Mouse (Mus musculus): ENCODE data around the gene Agk.
A peak's percentile ranks its signal among the peaks of the same experiment; 100 is the strongest.

DNA sequence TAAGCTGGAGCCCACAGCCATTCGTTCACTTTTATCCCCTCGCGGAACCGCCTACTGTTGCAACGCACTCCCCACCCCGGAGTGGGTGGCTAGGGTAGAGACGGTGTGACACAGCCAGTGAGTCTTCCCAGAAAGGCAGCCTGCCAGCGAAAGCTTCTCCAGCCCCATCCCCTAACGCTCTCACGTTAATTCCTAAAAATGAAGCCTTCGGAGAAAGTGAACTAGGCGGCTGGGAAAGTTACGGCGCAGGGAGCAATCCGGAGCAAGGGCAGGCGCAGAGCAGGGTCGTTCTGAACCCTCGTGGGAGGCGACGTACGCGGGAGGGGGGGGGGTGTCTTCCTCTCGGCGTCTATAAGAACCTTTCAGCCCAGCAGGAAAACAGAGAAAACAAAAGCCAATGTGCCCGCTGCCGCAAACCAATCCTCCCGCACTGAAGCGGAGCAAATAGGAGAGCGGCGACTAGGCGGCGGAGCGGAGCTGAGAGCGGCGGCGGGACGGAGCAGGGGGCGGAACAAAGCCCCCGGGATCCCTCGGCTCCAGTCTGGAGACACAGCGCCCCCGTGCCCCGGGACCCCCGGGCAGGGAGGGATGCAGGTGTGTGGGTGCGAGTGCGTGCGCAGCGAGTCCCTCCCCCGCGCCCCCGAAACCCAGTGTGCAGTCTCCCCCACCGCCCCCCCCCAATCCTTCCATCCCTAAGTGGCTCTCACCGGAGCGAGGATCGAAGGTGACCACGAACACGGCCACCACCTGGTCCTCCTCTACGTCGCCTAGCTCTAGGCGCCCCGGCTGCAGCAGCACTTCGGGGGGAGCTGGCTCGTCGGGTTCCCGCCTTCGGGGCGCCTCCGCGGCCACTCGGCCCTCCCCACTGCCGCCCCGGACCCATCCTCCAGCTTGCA lies 110.4 kb downstream of the Agk start:
- TF ChIP-seq CTCF (IDR thresholded peaks at IDR 0.05; ENCODE audit: extremely low read depth, insufficient read depth, low read length) (no peak), POLR2A (IDR thresholded peaks at IDR 0.05; ENCODE audit: extremely low read depth, insufficient read depth, low read length) (peak; percentile 46; the same call in 1 of the 2 replicates)

All from cortical plate, adult 2 months (tissue).